Mouse (Mus musculus) heart, postnatal 0 days (tissue): ENCODE measurements at regions not wholly inside any gene's neighbourhood (a gene's known extent, or its start where the extent isn't known, plus 50 kb on each side); places are given as distances from the start of the nearest gene placed in this dataset.
"Not testable (repeated sequence)": the region's sequence is repeated elsewhere in the genome, so short reads cannot be mapped to it uniquely, and the experiment has no call there.

ENCODE experiments used
- ATAC-seq: fragments of 200-750 bp; cut with Nextera tagmentation; 2 replicates; pipeline ENCODE4 v1.8.0; 2017; ENCODE audit warnings: low read depth, moderate number of reproducible peaks, moderate library complexity; ENCODE audit not compliant: insufficient read depth
- DNase-seq: peaks from one replicate; pipeline ENCODE4 v3.0.0-alpha.2; 2016; ENCODE audit warnings: low spot score
- H3K27ac ChIP-seq: fragments of 300-500 bp; sonication (generic); 2 replicates; pipeline ENCODE4 v1.5.1; 2014; ENCODE audit warnings: low read depth, mild to moderate bottlenecking
- H3K27me3 ChIP-seq: fragments of 300-500 bp; sonication (generic); 2 replicates; pipeline ENCODE4 v1.6.1; 2014; ENCODE audit warnings: low read length, mixed read lengths; ENCODE audit not compliant: control insufficient read depth, insufficient read depth
- H3K36me3 ChIP-seq: fragments of 300-500 bp; sonication (generic); replicated peaks from 2 replicates; pipeline ENCODE4 v1.6.1; 2014; ENCODE audit warnings: low read length, mixed read lengths; ENCODE audit not compliant: control insufficient read depth, insufficient read depth
- H3K4me1 ChIP-seq: fragments of 300-500 bp; sonication (generic); 2 replicates; pipeline ENCODE4 v1.6.1; 2014; ENCODE audit warnings: antibody characterized with exemption; ENCODE audit not compliant: control insufficient read depth, insufficient read depth
- H3K4me2 ChIP-seq: fragments of 300-500 bp; sonication (generic); 2 replicates; pipeline ENCODE4 v1.6.1; 2014; ENCODE audit warnings: low read depth, mild to moderate bottlenecking, low read length, moderate library complexity
- H3K4me3 ChIP-seq: fragments of 300-500 bp; sonication (generic); 2 replicates; pipeline ENCODE4 v1.5.1; 2014; ENCODE audit warnings: low read depth, low read length
- H3K9ac ChIP-seq: fragments of 300-500 bp; sonication (generic); replicated peaks from 2 replicates; pipeline ENCODE4 v1.6.1; 2014; ENCODE audit warnings: low read depth, low read length, mixed read lengths
- H3K9me3 ChIP-seq: fragments of 300-500 bp; sonication (generic); replicated peaks from 2 replicates; pipeline ENCODE4 v1.6.1; 2016; ENCODE audit warnings: low read length; ENCODE audit not compliant: control insufficient read depth
- CTCF ChIP-seq: IDR thresholded peaks from 2 replicates; pipeline ENCODE4 v1.5.1; 2016; ENCODE audit warnings: antibody characterized with exemption, control low read depth, low read depth
- EP300 ChIP-seq: IDR thresholded peaks from 2 replicates; pipeline ENCODE4 v1.6.1; 2016; ENCODE audit warnings: antibody characterized with exemption, low read depth
- WGBS: fragments of 180-500 bp; shearing (Covaris S2); extraction: QIAGEN DNeasy Blood & Tissue Kit; methylation state at CpG from one replicate; pipeline ENCODE4 v1.1.7; 2014; 5-methylcytosine and 5-hydroxymethylcytosine counted together

DNA sequence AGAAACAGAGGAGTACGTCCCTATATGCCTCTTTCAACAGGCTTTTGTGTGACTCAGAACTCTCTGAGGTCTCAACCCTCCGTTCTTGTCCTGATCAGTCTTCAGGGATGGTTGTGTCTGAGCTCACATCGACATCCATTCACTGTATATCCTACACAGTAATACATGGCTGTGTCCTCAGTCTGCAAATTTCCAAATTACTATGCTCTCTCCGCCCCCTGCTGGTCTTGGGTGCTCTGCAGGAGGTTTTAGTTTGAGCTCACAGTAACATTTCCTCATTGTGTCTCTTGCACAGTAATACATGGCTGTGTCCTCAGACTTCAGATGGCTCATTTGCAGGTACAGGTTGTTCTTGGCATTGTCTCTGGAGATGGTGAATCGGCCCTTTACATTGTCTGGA, 53.5 kb downstream of the Adam6a start:
- not testable (repeated sequence) for H3K36me3 ChIP-seq, H3K4me2 ChIP-seq, H3K4me1 ChIP-seq, H3K9ac ChIP-seq, H3K4me3 ChIP-seq, ATAC-seq, H3K27ac ChIP-seq, H3K9me3 ChIP-seq, H3K27me3 ChIP-seq, DNase-seq
- WGBS, result 70% methylated on average over 5 of the region's 5 CpGs

DNA sequence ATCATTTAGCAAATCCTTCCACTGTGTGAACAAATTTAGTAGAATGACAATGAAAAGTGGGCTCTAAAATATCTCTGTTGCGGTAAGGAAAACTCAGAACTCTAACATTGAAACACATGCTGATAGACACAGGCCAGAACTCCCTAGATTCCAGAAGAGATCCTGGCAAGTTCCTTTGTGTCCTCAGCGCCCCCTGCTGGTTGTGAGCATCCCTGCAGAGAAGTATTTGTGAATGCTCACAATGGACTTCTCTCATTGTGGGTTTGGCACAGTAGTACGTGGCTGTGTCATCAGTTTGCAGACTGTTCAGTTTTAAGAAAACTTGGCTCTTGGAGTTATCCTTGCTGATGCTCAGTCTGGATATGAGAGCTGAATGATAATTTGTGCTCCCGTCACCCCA, 67.2 kb downstream of the Adam6a start:
- H3K4me1 ChIP-seq, result no peaks in the 10 kb centered on the region
- no peak overlapping the region for H3K4me3 ChIP-seq
- 35% methylated on average over 4 of the region's 4 CpGs for WGBS
- ATAC-seq (no peak), DNase-seq (no peak)
- H3K27me3 ChIP-seq, result no peaks in the 10 kb centered on the region
- H3K4me2 ChIP-seq, result no peak overlapping the region
- H3K9ac ChIP-seq, result no peak overlapping the region
- no peaks in the 10 kb centered on the region for H3K9me3 ChIP-seq
- H3K36me3 ChIP-seq, result no peaks in the 10 kb centered on the region
- no peak overlapping the region for H3K27ac ChIP-seq
- TF ChIP-seq CTCF (peak; percentile 50), EP300 (no peak)

DNA sequence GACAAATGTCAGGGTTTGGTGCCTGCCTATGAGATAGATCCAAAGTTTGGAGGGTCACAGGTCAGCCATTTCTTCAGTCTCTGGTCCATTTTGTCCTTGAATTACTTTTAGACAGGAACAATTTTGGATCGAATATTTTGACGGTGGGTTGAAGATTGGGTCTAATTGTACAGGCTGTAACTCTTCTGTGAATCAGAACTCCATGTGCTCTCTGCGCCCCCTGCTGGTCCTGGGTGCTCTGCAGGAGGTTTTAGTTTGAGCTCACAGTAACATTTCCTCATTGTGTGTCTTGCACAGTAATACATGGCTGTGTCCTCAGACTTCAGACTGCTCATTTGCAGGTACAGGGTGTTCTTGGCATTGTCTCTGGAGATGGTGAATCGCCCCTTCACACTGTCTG, 81.5 kb downstream of the Adam6a start:
- not testable (repeated sequence) for H3K4me2 ChIP-seq, H3K27me3 ChIP-seq, DNase-seq, H3K9ac ChIP-seq, H3K9me3 ChIP-seq, H3K4me3 ChIP-seq, ATAC-seq, H3K36me3 ChIP-seq, H3K27ac ChIP-seq, H3K4me1 ChIP-seq
- WGBS, result 42% methylated on average over 3 of the region's 4 CpGs

DNA sequence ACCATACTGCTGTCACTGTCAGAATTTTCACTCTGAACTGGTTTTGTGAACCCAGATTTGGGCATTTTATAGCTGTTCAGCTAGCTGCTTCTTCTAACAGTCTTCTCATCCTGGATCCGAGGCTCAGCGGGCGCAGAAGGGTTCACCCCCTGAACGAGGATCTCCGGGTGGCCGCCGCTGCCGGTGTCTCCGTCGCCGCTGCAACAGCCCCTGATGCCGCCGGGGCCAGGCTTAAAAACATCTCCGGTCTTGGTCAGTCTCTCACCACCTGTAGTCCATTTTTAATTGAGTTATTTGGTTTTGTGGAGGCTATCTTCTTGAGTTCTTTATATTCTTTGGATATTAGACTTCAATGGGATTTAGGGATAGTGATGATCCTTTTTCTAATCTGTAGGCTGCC, 87.1 kb downstream of the Adam6a start:
- WGBS, result 86% methylated on average over 14 of the region's 14 CpGs
- not testable (repeated sequence) for DNase-seq, H3K9ac ChIP-seq, H3K27ac ChIP-seq, ATAC-seq, H3K36me3 ChIP-seq, H3K4me1 ChIP-seq, H3K4me2 ChIP-seq, H3K9me3 ChIP-seq, H3K4me3 ChIP-seq, H3K27me3 ChIP-seq
